Mouse (Mus musculus): ENCODE data around the gene Ift74. TPM values are rescaled to one million over a fixed set of nuclear protein-coding genes. Genes with fewer than 3 reads are reported as not detected.

Gene Ift74
- polyA plus RNA-seq (2017; shearing (Covaris generic)) = 1 to 10 TPM; 4.1 to 4.5 TPM

GRCm38 (mm10) chr4:94613972-94614626 is at the start of gene Ift74:
TSS of gene Ift74 (plus strand) at chr4:94614491.

DNA sequence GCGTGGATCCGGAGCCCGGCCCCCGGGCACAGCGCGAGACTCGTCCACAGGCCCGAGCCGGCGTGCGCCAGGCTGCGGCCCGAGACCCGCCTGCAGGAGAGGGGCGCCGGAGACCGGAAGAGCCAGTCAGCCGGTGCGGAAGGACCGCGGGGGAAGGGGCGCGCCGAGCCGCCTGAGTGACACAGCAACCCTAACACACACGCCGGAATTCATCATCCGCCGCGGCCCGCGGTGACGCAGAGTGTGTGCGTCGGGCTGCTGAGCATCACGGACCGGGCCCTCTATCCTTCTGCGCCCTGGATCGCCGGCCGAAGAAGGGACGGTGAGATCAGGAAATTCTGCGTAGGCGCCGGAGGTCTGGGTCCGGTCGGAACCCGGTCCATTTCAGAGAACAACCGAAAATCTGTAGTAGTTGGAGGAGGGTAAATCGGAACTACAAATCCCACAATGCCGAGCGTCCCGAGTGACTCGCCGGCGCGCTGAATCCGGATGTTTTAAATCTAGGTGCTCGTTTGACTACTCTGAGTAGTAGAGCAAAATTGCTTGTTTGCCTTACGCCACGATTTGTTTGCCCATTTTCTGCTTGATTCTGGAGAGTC is 11.2 kb upstream of the Ift74 start, which contains the start of gene Plaa:
TSS of gene Plaa (minus strand) at position 214 of the 599 bp plus-strand sequence.

DNA sequence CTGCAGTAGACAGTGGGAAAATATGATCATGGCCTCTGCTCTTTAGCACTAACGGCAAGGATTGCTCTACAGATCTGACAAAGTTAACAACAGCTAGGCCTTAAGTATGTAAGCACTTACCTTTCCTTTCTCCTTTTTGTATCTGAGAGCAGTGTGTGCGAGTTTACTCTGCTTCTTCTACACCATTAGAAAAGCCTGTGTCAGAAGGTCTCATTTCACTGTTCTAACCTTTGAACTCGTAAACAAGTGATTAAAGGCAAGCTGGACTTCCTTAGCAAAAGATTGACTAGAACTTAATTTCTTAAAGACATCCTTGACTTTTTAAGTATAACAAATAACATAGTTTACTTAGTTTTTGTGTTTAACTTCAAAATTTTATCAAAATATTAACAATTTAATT is 35.6 kb downstream of the Ift74 start, which contains the start of gene Lrrc19:
TSS of gene Lrrc19 (minus strand) at position 225 of the 400 bp plus-strand sequence.

DNA sequence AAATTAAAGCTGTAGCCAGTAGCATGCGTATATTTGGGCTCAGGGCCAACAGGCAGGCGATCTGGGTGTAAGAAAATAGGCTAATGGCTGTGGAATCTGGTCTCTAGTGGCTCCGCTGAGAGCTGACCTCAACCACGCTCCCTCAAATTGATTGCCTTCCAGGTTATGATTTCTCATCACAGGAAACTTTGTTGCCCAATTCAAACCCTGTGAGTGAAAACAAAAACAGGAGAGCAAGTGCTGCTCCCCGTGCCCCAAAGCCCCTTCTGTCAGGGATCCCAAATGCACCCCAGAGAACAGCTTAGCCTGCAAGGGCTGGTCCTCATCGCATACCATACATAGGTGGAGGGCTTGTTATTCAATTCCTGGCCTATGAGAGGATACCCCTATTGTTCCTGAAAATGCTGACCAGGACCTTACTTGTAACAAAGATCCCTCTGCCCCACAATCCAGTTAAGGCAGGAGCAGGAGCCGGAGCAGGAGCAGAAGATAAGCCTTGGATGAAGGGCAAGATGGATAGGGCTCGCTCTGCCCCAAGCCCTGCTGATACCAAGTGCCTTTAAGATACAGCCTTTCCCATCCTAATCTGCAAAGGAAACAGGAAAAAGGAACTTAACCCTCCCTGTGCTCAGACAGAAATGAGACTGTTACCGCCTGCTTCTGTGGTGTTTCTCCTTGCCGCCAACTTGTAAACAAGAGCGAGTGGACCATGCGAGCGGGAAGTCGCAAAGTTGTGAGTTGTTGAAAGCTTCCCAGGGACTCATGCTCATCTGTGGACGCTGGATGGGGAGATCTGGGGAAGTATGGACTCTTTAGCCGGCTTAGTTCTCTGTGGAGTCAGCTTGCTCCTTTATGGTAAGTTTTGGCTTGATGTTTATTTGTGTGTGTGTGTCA is 124.8 kb downstream of the Ift74 start, which contains the start of gene Tek:
TSS of gene Tek (plus strand) at position 452 of the 894 bp plus-strand sequence.

Other genes with a start within 250 kb of the Ift74 start
- not detected for gene Gm10306, start 57.9 kb upstream of the Ift74 start, polyA plus RNA-seq (2017; shearing (Covaris generic))
- gene Caap1, start 57.7 kb upstream of the Ift74 start, polyA plus RNA-seq (2017; shearing (Covaris generic)) = 10 to 100 TPM; 23.4 to 29.2 TPM
- gene Plaa, start 11.2 kb upstream of the Ift74 start, polyA plus RNA-seq (2017; shearing (Covaris generic)) = 10 to 100 TPM; 70.4 to 76.3 TPM
- under 1 TPM in 1 of 2 experiments, not detected in 1; 0.39 TPM for gene Lrrc19, start 35.7 kb downstream of the Ift74 start, polyA plus RNA-seq (2017; shearing (Covaris generic))
- gene Tek, start 124.8 kb downstream of the Ift74 start, polyA plus RNA-seq (2017; shearing (Covaris generic)) = under 1 TPM in 1 of 2 experiments, not detected in 1; 0.22 TPM

Data from inflammation-experienced regulatory T-cells (primary cell).